Mouse (Mus musculus): ENCODE data around the gene Olfr896-ps1.

The Olfr896-ps1 gene

GRCm38 (mm10) chr9:38290807-38291206, at the start of gene Olfr896-ps1:
Olfr896-ps1 (plus strand) TSS chr9:38291107.
- DNase-seq (ENCODE audit: low spot score in 2 of 2): no peak

- no peak for DNase-seq (ENCODE audit: low spot score in 2 of 2)
These were observed 38.4 kb upstream of the Olfr896-ps1 start, which contains the start of gene Olfr143 for GRCm38 (mm10) chr9:38252474-38252873. Olfr143 (plus strand) TSS chr9:38252774.

GRCm38 (mm10) chr9:38267551-38267950, 23.4 kb upstream of the Olfr896-ps1 start, which contains the start of gene Olfr895:
Olfr895 (plus strand) TSS chr9:38267851.
- no peak for DNase-seq (ENCODE audit: low spot score in 2 of 2)

GRCm38 (mm10) chr9:38328760-38329159, 37.9 kb downstream of the Olfr896-ps1 start, which contains the start of gene Olfr25:
Olfr25 (plus strand) TSS chr9:38329060.
- no peak for DNase-seq (ENCODE audit: low spot score in 2 of 2)
